Mouse (Mus musculus) thymus, adult 2 months (tissue): ENCODE measurements around the gene Adam33. TPM values are rescaled to one million over a fixed set of nuclear protein-coding genes. Genes with fewer than 3 reads are reported as not detected.
A peak's percentile ranks its signal among the peaks of the same experiment; 100 is the strongest.

Source experiments
- DNase-seq: peaks from one replicate; pipeline ENCODE4 v3.0.0; 2021
- H3K27ac ChIP-seq: fragments of 200-500 bp; 2 replicates; pipeline ENCODE4 v1.5.1; 2012; ENCODE audit warnings: low read length, control low read depth; ENCODE audit not compliant: control insufficient read depth, insufficient read depth
- H3K27me3 ChIP-seq: fragments of 200-500 bp; 2 replicates; pipeline ENCODE4 v1.6.1; 2012; ENCODE audit warnings: mild to moderate bottlenecking, low read length, moderate library complexity, mixed read lengths; ENCODE audit not compliant: control insufficient read depth, insufficient read depth
- H3K36me3 ChIP-seq: fragments of 200-500 bp; 2 replicates; pipeline ENCODE4 v1.6.1; 2012; ENCODE audit warnings: mild to moderate bottlenecking, low read length, moderate library complexity; ENCODE audit not compliant: control insufficient read depth, insufficient read depth
- H3K4me1 ChIP-seq: fragments of 200-500 bp; replicated peaks from 2 replicates; pipeline ENCODE4 v1.6.1; 2012; ENCODE audit warnings: low read length; ENCODE audit not compliant: control insufficient read depth, insufficient read depth
- H3K4me3 ChIP-seq: fragments of 200-500 bp; 2 replicates; pipeline ENCODE4 v1.5.1; 2012; ENCODE audit warnings: mild to moderate bottlenecking, low read length, control low read depth, moderate library complexity; ENCODE audit not compliant: control insufficient read depth, insufficient read depth
- CTCF ChIP-seq: fragments of 200-500 bp; IDR thresholded peaks from 2 replicates; pipeline ENCODE4 v1.5.1; 2012; ENCODE audit warnings: mild to moderate bottlenecking, control low read depth, low read length, moderate library complexity, borderline replicate concordance; ENCODE audit not compliant: control insufficient read depth, poor library complexity, insufficient read depth; ENCODE audit errors: extremely low read depth
- POLR2A ChIP-seq: fragments of 200-500 bp; IDR thresholded peaks from 2 replicates; pipeline ENCODE4 v1.6.1; 2012; ENCODE audit warnings: mild to moderate bottlenecking, low read length, control low read depth, moderate library complexity; ENCODE audit not compliant: control insufficient read depth, poor library complexity, insufficient read depth; ENCODE audit errors: extremely low read depth
- WGBS: fragments of 180-500 bp; shearing (Covaris S2); methylation state at CpG from one replicate; pipeline ENCODE4 v1.1.7; 2018; 5-methylcytosine and 5-hydroxymethylcytosine counted together
- polyA plus RNA-seq: library from polyadenylated mRNA; depleted of rRNA; stranded (reverse); fragments of >200 nt; gene quantifications from 2 replicates; pipeline ENCODE4 v1.2.3, GENCODE M21; 2012

Adam33 gene
- polyA plus RNA-seq, 1 experiment: 7.7 TPM

DNA sequence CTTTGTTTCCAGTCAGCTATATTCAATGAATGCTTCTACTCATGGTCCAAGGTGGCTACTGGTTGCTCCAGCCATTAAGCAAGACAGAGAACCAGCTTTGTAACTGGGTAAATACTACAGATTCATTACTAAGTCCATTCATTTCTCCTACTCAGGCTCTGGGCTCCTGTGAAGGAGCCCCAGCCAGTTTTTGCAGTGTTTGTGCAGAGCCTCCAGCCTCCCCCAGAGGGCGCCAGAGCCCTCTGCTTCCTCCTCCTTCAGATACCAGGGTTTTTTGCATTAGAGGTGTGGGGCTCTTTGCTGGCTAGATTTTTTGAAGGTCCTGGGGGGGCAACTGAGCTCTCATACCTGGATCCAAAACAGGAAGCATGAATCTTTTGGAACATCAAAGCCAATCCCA is 31.2 kb upstream of the Adam33 start:
- 0% methylated on average over 1 of the region's 1 CpGs for WGBS
- H3K4me1 ChIP-seq: no peaks in the 10 kb centered on the region; the same call in 1 of the 2 replicates
- TF ChIP-seq POLR2A: no peak
- peak; percentile 95 for TF ChIP-seq CTCF
- H3K27ac ChIP-seq: no peak overlapping the region
- no peaks in the 10 kb centered on the region for H3K36me3 ChIP-seq
- DNase-seq: peak; percentile 74
- H3K27me3 ChIP-seq: no peaks in the 10 kb centered on the region
- H3K4me3 ChIP-seq: no peak overlapping the region

DNA sequence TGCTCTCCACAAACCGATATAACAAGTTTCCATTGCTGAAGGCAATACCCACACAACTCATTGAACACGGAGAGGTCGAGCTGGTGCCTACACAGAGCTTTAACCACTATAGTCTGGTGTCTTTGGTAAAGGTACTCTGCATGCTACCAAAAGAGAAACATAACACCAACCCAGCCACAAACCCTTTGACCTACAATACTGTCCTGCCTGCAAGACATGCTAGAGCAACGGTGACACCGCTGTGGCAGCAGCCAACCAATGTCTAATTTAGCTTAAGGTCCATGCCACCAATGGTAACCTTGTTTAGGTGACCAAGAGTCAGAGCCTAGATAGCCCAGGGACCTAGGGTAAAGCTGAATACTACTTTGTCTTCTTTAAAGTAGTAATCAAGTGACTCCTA is 30.0 kb upstream of the Adam33 start:
- no peak for DNase-seq
- Histone ChIP-seq H3K36me3 (no peaks in the 10 kb centered on the region), H3K4me1 (no peaks in the 10 kb centered on the region; the same call in 1 of the 2 replicates), H3K27me3 (no peaks in the 10 kb centered on the region), H3K27ac (no peak overlapping the region), H3K4me3 (no peak overlapping the region)
- WGBS: 93% methylated on average over 5 of the region's 5 CpGs
- TF ChIP-seq POLR2A (no peak), CTCF (no peak)

- 82% methylated on average over 3 of the region's 3 CpGs for WGBS
- Histone ChIP-seq H3K4me3 (no peak overlapping the region), H3K4me1 (no peaks in the 10 kb centered on the region), H3K36me3 (no peaks in the 10 kb centered on the region), H3K27me3 (no peaks in the 10 kb centered on the region), H3K27ac (no peak overlapping the region)
- TF ChIP-seq POLR2A (no peak), CTCF (no peak)
- DNase-seq: no peak
Measured at GRCm38 (mm10) chr2:131090852-131091251, 27.2 kb upstream of the Adam33 start.

GRCm38 (mm10) chr2:131089634-131090033 is 26.0 kb upstream of the Adam33 start:
- no peak for DNase-seq
- H3K27ac ChIP-seq: no peak overlapping the region
- WGBS: 86% methylated on average over 1 of the region's 1 CpGs

GRCm38 (mm10) chr2:131088581-131088980 is 25.0 kb upstream of the Adam33 start:
- TF ChIP-seq CTCF (no peak), POLR2A (no peak)
- H3K4me3 ChIP-seq: no peak overlapping the region
- no peak overlapping the region for H3K27ac ChIP-seq
- WGBS: 88% methylated on average over 4 of the region's 4 CpGs
- no peaks in the 10 kb centered on the region for H3K4me1 ChIP-seq
- no peaks in the 10 kb centered on the region for H3K36me3 ChIP-seq
- H3K27me3 ChIP-seq: no peaks in the 10 kb centered on the region
- no peak for DNase-seq

More at GRCm38 (mm10) chr2:131089634-131090033, 26.0 kb upstream of the Adam33 start:
- no peak for TF ChIP-seq POLR2A
- no peak for TF ChIP-seq CTCF
- Histone ChIP-seq H3K36me3 (no peaks in the 10 kb centered on the region), H3K4me1 (no peaks in the 10 kb centered on the region), H3K4me3 (no peak overlapping the region), H3K27me3 (no peaks in the 10 kb centered on the region)

GRCm38 (mm10) chr2:131086667-131087390 is 23.2 kb upstream of the Adam33 start, which contains the start of gene Siglec1:
Siglec1 (minus strand) TSS chr2:131086765.
- DNase-seq: no peak
- H3K27me3 ChIP-seq: no peaks in the 10 kb centered on the region
- TF ChIP-seq CTCF (no peak), POLR2A (no peak)
- 48% methylated on average over 11 of the region's 11 CpGs for WGBS
- no peaks in the 10 kb centered on the region for H3K36me3 ChIP-seq
- H3K4me1 ChIP-seq: no peaks in the 10 kb centered on the region
- H3K4me3 ChIP-seq: no peak within 1 kb of the TSS
- H3K27ac ChIP-seq: no peak within 1 kb of the TSS
